9 mouse cellular contexts compared by ENCODE assay signal in the genomic region with DNA sequence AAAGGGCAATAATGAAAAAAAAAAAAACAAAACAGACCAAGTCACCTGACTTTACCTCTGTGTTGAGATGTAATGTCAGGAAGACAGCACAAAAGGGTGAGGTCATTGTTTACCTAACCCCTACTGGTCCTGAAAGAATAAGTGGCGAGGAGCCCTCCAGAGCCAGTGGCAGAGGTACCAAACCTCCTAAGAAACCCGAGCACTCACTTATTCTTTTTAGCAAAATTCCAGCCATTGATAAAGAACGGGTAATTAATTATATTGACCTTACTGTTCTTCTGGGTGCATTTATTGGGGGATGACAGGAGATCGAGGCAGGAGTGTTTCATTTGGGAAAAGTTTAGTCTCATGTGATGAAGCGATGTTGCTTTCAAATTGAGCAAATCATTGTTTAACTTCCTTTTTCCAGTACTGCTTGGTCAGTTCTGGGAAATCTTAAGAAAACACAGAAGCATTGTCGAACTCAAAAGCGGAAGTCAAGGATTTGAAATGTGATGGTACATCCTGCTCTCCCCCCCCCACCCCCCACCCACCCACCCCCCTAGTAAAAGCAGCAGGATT. TPM values are rescaled to one million over a fixed set of nuclear protein-coding genes. Genes with fewer than 3 reads are reported as not detected.
DNase-seq lines count a peak whose midpoint lies in the region; ATAC-seq and TF ChIP-seq lines count a peak whose summit lies in the region.
"Had no signal": no experiment of that assay in that cellular context is flagged by ENCODE, and none has a peak within 500 bp of the region (broad histone marks: within the 10 kb centered on the region; RNA-seq: fewer than 3 reads in every experiment).

No protein-coding gene starts in this region.

- no peak for TF ChIP-seq POLR2A in spleen, adult 2 months (IDR thresholded peaks at IDR 0.05; ENCODE audit: low read depth, low read length)

- no peak overlapping the region for H3K4me3 ChIP-seq in embryonic facial prominence, embryonic 11.5 days (ENCODE audit: low read depth, low read length)
- no peak overlapping the region for H3K4me3 ChIP-seq in embryonic facial prominence, embryonic 10.5 days
- H3K4me3 ChIP-seq in spleen, adult 2 months (ENCODE audit: extremely low read depth, insufficient read depth, insufficient read length), result no peak overlapping the region; the same call in 1 of the 2 replicates
- no peak overlapping the region for H3K4me3 ChIP-seq in liver, embryonic 14.5 days (ENCODE audit: insufficient read depth in 1 of 2, low read depth in 2 of 2, low read length in 2 of 2)
- no peak overlapping the region for H3K4me3 ChIP-seq in hindbrain, postnatal 0 days (ENCODE audit: low read length)

- H3K9me3 ChIP-seq in embryonic facial prominence, embryonic 11.5 days (replicated peaks; ENCODE audit: control insufficient read depth, low read length), result no peaks in the 10 kb centered on the region
- no peaks in the 10 kb centered on the region for H3K9me3 ChIP-seq in embryonic facial prominence, embryonic 10.5 days
- H3K9me3 ChIP-seq in liver, embryonic 14.5 days (ENCODE audit: control insufficient read depth, low read length), result no peaks in the 10 kb centered on the region
- H3K9me3 ChIP-seq in hindbrain, postnatal 0 days (ENCODE audit: low read length), result no peaks in the 10 kb centered on the region

- peak; percentile 34 for DNase-seq in embryonic facial prominence, embryonic 11.5 days (ENCODE audit: low spot score)
- no peak for DNase-seq in embryonic facial prominence, embryonic 10.5 days (ENCODE audit: low spot score)
- no peak for DNase-seq in spleen, adult 2 months (ENCODE audit: low read depth in 1 of 2, low spot score in 2 of 2)
- no peak for DNase-seq in spleen, postnatal 10 days (ENCODE audit: low spot score in 2 of 2)
- peak in 1 of 3 experiments; percentile 20 for DNase-seq in liver, embryonic 14.5 days (ENCODE audit: low read depth in 3 of 3, low spot score in 3 of 3)
- no peak for DNase-seq in frontal cortex, postnatal 36 days (ENCODE audit: low spot score in 2 of 2)
- DNase-seq in hindbrain, postnatal 0 days (ENCODE audit: low spot score), result no peak
- DNase-seq in right cerebral cortex, adult 2 months (ENCODE audit: low spot score in 2 of 2), result no peak
- DNase-seq: cerebellum, adult 9-11 months had no signal

- no peaks in the 10 kb centered on the region for H3K27me3 ChIP-seq in embryonic facial prominence, embryonic 11.5 days (ENCODE audit: control insufficient read depth, insufficient read depth, low read length)
- no peaks in the 10 kb centered on the region for H3K27me3 ChIP-seq in embryonic facial prominence, embryonic 10.5 days (replicated peaks; ENCODE audit: low read depth, poor library complexity, severe bottlenecking)
- H3K27me3 ChIP-seq in spleen, adult 2 months (ENCODE audit: control insufficient read depth, insufficient read depth, low read length), result no peaks in the 10 kb centered on the region
- H3K27me3 ChIP-seq in liver, embryonic 14.5 days (ENCODE audit: control insufficient read depth, insufficient read depth, low read length), result no peaks in the 10 kb centered on the region
- no peaks in the 10 kb centered on the region for H3K27me3 ChIP-seq in hindbrain, postnatal 0 days (ENCODE audit: insufficient read depth, low read length)

- 26% methylated on average over 7 of the region's 7 CpGs for WGBS in embryonic facial prominence, embryonic 11.5 days
- 24% methylated on average over 7 of the region's 7 CpGs for WGBS in embryonic facial prominence, embryonic 10.5 days
- WGBS in spleen, adult 2 months, result 27% methylated on average over 7 of the region's 7 CpGs
- 11% methylated on average over 7 of the region's 7 CpGs for WGBS in liver, embryonic 14.5 days (ENCODE audit: insufficient replicate concordance)
- WGBS in hindbrain, postnatal 0 days, result 24% methylated on average over 7 of the region's 7 CpGs

- TF ChIP-seq CTCF in spleen, adult 2 months (IDR thresholded peaks at IDR 0.05; ENCODE audit: extremely low read depth, insufficient read depth, insufficient read length, insufficient replicate concordance), result no peak
- no peak for TF ChIP-seq CTCF in liver, embryonic 14.5 days (IDR thresholded peaks at IDR 0.05; ENCODE audit: low read depth)
- TF ChIP-seq CTCF in hindbrain, postnatal 0 days (IDR thresholded peaks at IDR 0.05; ENCODE audit: low read depth), result no peak

- no peak for ATAC-seq in embryonic facial prominence, embryonic 11.5 days (replicated peaks; ENCODE audit: insufficient number of reproducible peaks, low FRiP score, low TSS enrichment, low read depth)
- ATAC-seq in liver, embryonic 14.5 days (ENCODE audit: insufficient read depth), result no peak
- ATAC-seq in hindbrain, postnatal 0 days, result no peak

- no peak overlapping the region for H3K9ac ChIP-seq in embryonic facial prominence, embryonic 11.5 days (replicated peaks; ENCODE audit: low read length)
- H3K9ac ChIP-seq in liver, embryonic 14.5 days (replicated peaks), result no peak overlapping the region
- no peak overlapping the region for H3K9ac ChIP-seq in hindbrain, postnatal 0 days (replicated peaks; ENCODE audit: low read length)

- H3K4me2 ChIP-seq in embryonic facial prominence, embryonic 11.5 days (ENCODE audit: low read depth, low read length), result no peak overlapping the region
- H3K4me2 ChIP-seq in liver, embryonic 14.5 days (ENCODE audit: low read depth), result peak overlapping the region; percentile 13; the same call in 1 of the 2 replicates
- no peak overlapping the region for H3K4me2 ChIP-seq in hindbrain, postnatal 0 days (ENCODE audit: low read depth, low read length)

- H3K36me3 ChIP-seq in embryonic facial prominence, embryonic 11.5 days (replicated peaks; ENCODE audit: control insufficient read depth, insufficient read depth, low read depth, low read length), result no peaks in the 10 kb centered on the region
- no peaks in the 10 kb centered on the region for H3K36me3 ChIP-seq in embryonic facial prominence, embryonic 10.5 days (replicated peaks)
- H3K36me3 ChIP-seq in spleen, adult 2 months (ENCODE audit: control insufficient read depth, insufficient read depth, low read length), result no peaks in the 10 kb centered on the region
- H3K36me3 ChIP-seq in liver, embryonic 14.5 days (replicated peaks; ENCODE audit: control insufficient read depth, insufficient read depth, low read depth), result no peaks in the 10 kb centered on the region
- H3K36me3 ChIP-seq in hindbrain, postnatal 0 days (ENCODE audit: insufficient read depth, low read length), result no peaks in the 10 kb centered on the region

- H3K4me1 ChIP-seq in embryonic facial prominence, embryonic 11.5 days (ENCODE audit: control insufficient read depth, insufficient read depth, low read length), result no peaks in the 10 kb centered on the region
- H3K4me1 ChIP-seq in embryonic facial prominence, embryonic 10.5 days, result peaks cover 14% of the 10 kb centered on the region; the same call in 1 of the 2 replicates
- peaks cover 5% of the 10 kb centered on the region; the same call in 1 of the 2 replicates for H3K4me1 ChIP-seq in spleen, adult 2 months (ENCODE audit: control insufficient read depth, insufficient read depth, insufficient read length)
- peaks cover 0 to 21% of the 10 kb centered on the region in 2 experiments; a peak in 3 of 4 replicates for H3K4me1 ChIP-seq in liver, embryonic 14.5 days (replicated peaks; ENCODE audit: control insufficient read depth in 2 of 2, insufficient read depth in 2 of 2, low read length in 1 of 2)
- no peaks in the 10 kb centered on the region for H3K4me1 ChIP-seq in hindbrain, postnatal 0 days (ENCODE audit: insufficient read depth, low read length)

- H3K27ac ChIP-seq in embryonic facial prominence, embryonic 11.5 days (replicated peaks; ENCODE audit: low read depth, low read length), result no peak overlapping the region
- H3K27ac ChIP-seq in embryonic facial prominence, embryonic 10.5 days (replicated peaks), result no peak overlapping the region
- H3K27ac ChIP-seq in spleen, adult 2 months (ENCODE audit: insufficient read depth, low read length), result peak overlapping the region; percentile 41; the same call in 1 of the 2 replicates
- H3K27ac ChIP-seq in liver, embryonic 14.5 days, result no peak overlapping the region
- no peak overlapping the region for H3K27ac ChIP-seq in hindbrain, postnatal 0 days

- TF ChIP-seq EP300 in liver, embryonic 14.5 days (IDR thresholded peaks at IDR 0.05; ENCODE audit: low read depth), result no peak

RNA-seq across cellular contexts. Expression of gene Klf6, which starts 56.8 kb away (rescaled TPM):
- polyA plus RNA-seq in embryonic facial prominence, embryonic 11.5 days (2014; fragmentation: Nextera tagmentation; extraction: Ambion mirVana), result 43.6 and 55.5 TPM in 2 replicates
- polyA plus RNA-seq in embryonic facial prominence, embryonic 10.5 days (2016; fragmentation: Nextera tagmentation; extraction: Ambion mirVana), result 39.5 and 43.2 TPM in 2 replicates
- 8.4 and 14.6 TPM in 2 replicates for polyA plus RNA-seq in spleen, adult 2 months (2012; rRNA removed)
- 3.3 and 4.5 TPM in 2 replicates for polyA plus RNA-seq in liver, embryonic 14.5 days (2012; rRNA removed)
- polyA plus RNA-seq in liver, embryonic 14.5 days (2014; fragmentation: Nextera tagmentation; extraction: Ambion mirVana), result 12.5 and 15.6 TPM in 2 replicates
- total RNA-seq in hindbrain, postnatal 0 days (2014; rRNA removed), result 41.6 and 53.1 TPM in 2 replicates
- 99.6 and 104 TPM in 2 replicates for polyA plus RNA-seq in hindbrain, postnatal 0 days (2015; fragmentation: Nextera tagmentation; extraction: Ambion mirVana)
